Mouse (Mus musculus): ENCODE measurements around the gene Rad9a. TPM values are rescaled to one million over a fixed set of nuclear protein-coding genes. Genes with fewer than 3 reads are reported as not detected.

The Rad9a gene
- polyA plus RNA-seq, 1 experiment from 2014 or later, result 28.9 TPM

DNA sequence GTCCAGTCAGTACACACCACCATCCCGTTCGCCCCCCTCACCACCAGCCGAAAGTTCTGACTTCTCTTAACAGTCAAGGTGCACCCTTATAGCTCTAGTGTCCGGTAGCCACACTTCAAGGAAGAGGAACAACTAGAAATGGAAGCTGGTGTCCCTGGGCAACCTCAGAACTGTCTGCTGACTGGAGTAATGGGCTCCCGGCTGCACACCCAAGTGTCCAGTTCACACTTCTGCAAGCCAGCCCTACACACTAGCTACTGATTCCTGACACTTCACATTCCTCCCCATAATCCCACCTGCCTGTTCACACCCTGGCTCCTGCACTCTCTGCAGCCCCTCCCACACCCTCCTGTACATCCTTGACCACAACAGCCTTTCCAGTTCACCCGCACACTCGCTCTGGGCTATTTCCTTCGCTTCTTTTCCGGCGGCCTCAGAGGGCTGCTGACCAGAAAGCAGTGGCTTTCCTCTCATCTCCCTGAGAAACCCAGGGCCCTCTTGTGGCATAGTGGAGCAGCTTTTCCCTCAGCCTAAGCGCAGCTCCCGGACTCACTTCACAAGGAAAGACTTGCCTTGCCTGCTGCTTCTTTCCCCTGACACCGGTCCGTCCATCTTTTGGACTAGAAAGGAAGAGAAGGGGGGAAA lies 14.7 kb upstream of the Rad9a start:
- H3K4me3 ChIP-seq, result no peak overlapping the region
- H3K36me3 ChIP-seq (ENCODE audit: poor library complexity, severe bottlenecking), result no peaks in the 10 kb centered on the region
- H3K4me1 ChIP-seq, result peaks cover 56% of the 10 kb centered on the region
- ATAC-seq, result no peak
- H3K27me3 ChIP-seq, result peaks cover 59% of the 10 kb centered on the region
- H3K9ac ChIP-seq, result no peak overlapping the region
- WGBS, result 24% methylated on average over 14 of the region's 14 CpGs
- no peak overlapping the region; the same call in 1 of the 2 replicates for H3K4me2 ChIP-seq
- H3K27ac ChIP-seq, result no peak overlapping the region
- no peaks in the 10 kb centered on the region for H3K9me3 ChIP-seq (replicated peaks)

DNA sequence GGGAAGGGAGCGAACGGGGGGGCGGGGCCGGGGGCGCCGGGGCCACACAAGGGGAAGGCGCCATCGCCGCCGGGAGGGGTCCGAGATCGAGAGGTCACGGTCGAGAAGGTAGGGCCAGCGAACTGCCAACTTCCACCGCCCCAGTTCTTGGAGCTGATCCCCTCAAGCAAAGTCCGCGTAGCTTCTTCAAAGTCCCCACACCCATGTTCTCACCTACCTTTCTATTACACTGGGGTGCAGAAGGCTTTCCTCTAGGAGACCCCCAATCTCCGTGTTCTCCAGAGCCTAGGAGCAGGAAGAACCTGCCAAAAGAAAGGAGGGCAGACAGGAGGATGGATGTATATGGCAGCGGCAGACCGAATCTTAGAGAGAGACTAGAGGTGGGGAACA lies 14.0 kb upstream of the Rad9a start:
- H3K4me3 ChIP-seq, result peak overlapping the region; percentile 59
- peaks cover 49% of the 10 kb centered on the region for H3K4me1 ChIP-seq
- peaks cover 62% of the 10 kb centered on the region for H3K27me3 ChIP-seq
- peak overlapping the region; percentile 99 for H3K4me2 ChIP-seq
- no peaks in the 10 kb centered on the region for H3K9me3 ChIP-seq (replicated peaks)
- peak overlapping the region; percentile 77 for H3K9ac ChIP-seq
- ATAC-seq, result no peak
- 1% methylated on average over 13 of the region's 21 CpGs for WGBS
- no peaks in the 10 kb centered on the region for H3K36me3 ChIP-seq (ENCODE audit: poor library complexity, severe bottlenecking)
- no peak overlapping the region for H3K27ac ChIP-seq

DNA sequence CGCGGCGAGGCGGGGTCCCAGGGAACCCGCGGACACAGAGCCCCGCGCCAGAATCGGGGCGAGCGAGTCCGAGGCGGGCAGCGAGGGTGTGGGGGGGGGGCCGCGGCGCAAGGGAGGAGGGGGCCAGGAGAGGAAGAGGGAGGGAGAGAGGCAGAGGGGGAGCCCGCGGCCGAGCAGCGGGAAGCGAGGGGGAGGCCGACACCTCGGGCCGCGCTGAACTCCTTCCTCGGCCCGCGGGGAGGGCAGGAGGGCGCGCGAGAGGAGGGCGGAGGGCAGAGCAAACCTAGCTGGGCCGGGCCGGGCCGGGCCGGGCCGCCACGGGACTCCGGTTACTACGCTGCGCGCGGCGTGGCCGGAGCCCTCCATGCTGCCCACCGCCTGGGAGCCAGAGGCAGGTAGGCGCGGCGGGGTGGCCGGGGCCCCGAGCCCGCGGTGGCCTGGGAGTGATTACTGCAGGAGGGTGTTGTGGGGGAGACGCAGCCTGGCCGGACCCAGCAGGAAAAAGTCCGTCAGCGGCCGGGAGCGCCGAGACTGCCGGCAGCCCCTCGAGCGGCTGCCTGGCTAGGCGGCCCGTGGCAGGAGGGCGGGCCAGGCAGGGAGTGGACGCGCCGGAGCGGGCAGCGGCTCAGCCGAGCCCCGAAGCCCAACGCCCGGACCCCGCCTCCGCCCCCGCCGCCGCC lies 13.4 kb upstream of the Rad9a start:
- Histone ChIP-seq H3K9ac (peak overlapping the region; percentile 77), H3K4me3 (peak overlapping the region; percentile 59), H3K9me3 (replicated peaks) (no peaks in the 10 kb centered on the region), H3K4me2 (peak overlapping the region; percentile 99), H3K36me3 (ENCODE audit: poor library complexity, severe bottlenecking) (no peaks in the 10 kb centered on the region), H3K4me1 (peaks cover 44% of the 10 kb centered on the region), H3K27ac (no peak overlapping the region), H3K27me3 (peaks cover 62% of the 10 kb centered on the region)
- WGBS, result under 1% methylated on average over 42 of the region's 81 CpGs
- peak; percentile 27; the same call in 1 of the 2 replicates for ATAC-seq

DNA sequence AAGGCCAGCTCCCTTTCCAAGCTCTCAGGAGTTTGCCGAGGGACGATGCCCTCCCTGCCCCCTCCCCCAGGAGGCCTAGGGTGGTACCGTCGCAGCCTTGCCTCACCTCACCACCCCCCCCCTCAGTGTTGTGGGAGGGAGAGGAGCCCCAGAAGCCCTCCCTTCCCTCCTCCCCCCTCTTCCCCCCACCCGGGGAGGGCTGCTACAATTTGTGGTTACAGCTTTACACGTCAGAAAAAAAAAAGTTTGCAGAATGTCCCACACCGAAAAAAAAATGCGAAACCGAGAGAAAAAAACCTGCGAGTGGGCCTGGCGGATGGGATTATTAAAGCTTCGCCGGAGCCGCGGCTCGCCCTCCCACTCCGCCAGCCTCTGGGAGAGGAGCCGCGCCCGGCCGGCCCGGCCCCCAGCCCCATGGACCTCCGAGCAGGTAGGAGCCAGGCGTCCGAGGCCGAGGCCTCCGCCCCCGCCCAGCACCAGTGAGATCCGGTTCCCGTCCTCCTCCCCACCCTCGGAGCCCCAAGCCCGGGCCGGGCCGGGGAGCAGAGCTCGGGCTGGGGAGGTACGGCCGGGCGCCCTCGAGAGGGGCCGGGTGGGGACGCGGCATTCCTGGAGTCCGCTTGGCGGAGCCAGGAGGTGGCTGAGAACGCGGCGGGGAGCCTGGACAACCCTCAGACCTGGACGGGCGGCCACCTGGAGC lies 12.8 kb upstream of the Rad9a start, which contains the start of the genes Clcf1 and AC109138.7:
Gene Clcf1, plus strand, starts transcription at position 168 of the 700 bp plus-strand sequence.
Gene AC109138.7, plus strand, starts transcription at position 287 of the 700 bp plus-strand sequence.
- H3K9me3 ChIP-seq (replicated peaks), result no peaks in the 10 kb centered on the region
- H3K36me3 ChIP-seq (ENCODE audit: poor library complexity, severe bottlenecking), result no peaks in the 10 kb centered on the region
- peaks cover 62% of the 10 kb centered on the region for H3K27me3 ChIP-seq
- ATAC-seq, result peak; percentile 60; the same call in 1 of the 2 replicates
- H3K4me2 ChIP-seq, result peak within 1 kb of the TSS; percentile 99
- peaks cover 43% of the 10 kb centered on the region for H3K4me1 ChIP-seq
- WGBS, result under 1% methylated on average over 44 of the region's 49 CpGs
- peak within 1 kb of the TSS; percentile 59 for H3K4me3 ChIP-seq
- peak within 1 kb of the TSS; percentile 77 for H3K9ac ChIP-seq
- no peak within 1 kb of the TSS for H3K27ac ChIP-seq

DNA sequence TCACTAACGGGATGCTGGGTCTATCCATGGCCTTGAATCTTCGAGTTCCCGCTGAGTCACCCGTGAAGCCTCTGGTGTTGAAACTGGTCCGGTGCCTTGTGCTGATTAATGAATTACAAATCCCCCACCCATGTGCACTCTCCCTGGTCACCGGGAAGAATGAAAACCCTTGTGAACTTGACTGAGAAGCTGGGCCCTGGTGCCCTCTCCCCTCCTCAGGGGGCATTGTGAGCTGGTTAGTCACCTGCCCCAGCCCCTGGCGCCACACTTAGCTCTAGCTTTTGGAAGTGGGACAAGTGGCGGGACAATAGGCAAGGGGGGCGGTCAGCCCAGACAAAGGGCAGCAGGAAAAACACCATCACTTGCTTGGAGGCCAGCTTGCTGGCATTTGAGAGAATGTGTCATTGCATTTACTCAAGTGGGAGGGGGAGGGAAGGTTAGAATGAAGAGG lies 12.1 kb upstream of the Rad9a start:
- peak overlapping the region; percentile 77; the same call in 1 of the 2 replicates for H3K9ac ChIP-seq
- peaks cover 62% of the 10 kb centered on the region for H3K27me3 ChIP-seq

DNA sequence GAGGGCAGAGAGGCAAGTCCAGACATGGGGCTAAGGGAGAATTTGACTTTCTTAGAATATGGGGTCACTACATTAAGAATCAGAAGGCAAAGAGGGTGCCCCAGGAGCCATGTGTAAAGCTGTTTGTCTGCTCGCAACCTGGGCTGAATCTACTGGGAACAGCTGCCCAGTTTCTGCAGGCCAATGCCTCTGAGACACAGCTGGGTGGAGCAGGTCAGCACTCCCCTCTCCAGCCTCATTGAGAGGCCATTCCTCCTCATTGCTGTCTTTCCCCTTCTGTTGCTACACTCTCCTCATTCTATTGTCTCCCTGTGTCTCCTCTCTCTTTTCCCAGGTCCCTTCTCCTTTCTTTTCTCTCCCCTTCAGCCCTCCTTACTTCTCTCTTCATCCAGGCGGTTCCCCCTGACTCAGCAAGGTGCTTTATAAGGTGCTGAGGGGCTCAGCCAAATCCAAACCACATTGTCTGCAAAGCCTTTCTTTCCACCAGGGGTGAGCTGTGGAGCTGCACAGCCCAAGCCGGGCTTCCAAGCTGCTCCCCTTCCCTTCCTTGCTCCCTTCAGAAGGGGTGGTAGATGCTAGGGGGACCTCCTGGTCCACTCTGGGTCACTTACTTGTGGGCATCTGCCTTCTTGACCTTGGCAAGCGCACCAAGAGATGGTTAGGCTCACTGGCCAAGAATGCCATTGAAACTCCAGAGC lies 10.6 kb upstream of the Rad9a start:
- Histone ChIP-seq H3K4me2 (no peak overlapping the region), H3K4me1 (peaks cover 40% of the 10 kb centered on the region), H3K4me3 (no peak overlapping the region), H3K27me3 (peaks cover 57% of the 10 kb centered on the region), H3K9ac (no peak overlapping the region), H3K27ac (no peak overlapping the region), H3K9me3 (replicated peaks) (no peaks in the 10 kb centered on the region), H3K36me3 (ENCODE audit: poor library complexity, severe bottlenecking) (no peaks in the 10 kb centered on the region)
- 17% methylated on average over 4 of the region's 4 CpGs for WGBS
- no peak for ATAC-seq

More for the DNA sequence above, 12.1 kb upstream of the Rad9a start:
- H3K36me3 ChIP-seq (ENCODE audit: poor library complexity, severe bottlenecking), result no peaks in the 10 kb centered on the region
- no peak overlapping the region for H3K27ac ChIP-seq
- peaks cover 43% of the 10 kb centered on the region for H3K4me1 ChIP-seq
- no peaks in the 10 kb centered on the region for H3K9me3 ChIP-seq (replicated peaks)
- ATAC-seq, result no peak
- 7% methylated on average over 9 of the region's 9 CpGs for WGBS
- H3K4me3 ChIP-seq, result peak overlapping the region; percentile 59; the same call in 1 of the 2 replicates
- H3K4me2 ChIP-seq, result peak overlapping the region; percentile 99

DNA sequence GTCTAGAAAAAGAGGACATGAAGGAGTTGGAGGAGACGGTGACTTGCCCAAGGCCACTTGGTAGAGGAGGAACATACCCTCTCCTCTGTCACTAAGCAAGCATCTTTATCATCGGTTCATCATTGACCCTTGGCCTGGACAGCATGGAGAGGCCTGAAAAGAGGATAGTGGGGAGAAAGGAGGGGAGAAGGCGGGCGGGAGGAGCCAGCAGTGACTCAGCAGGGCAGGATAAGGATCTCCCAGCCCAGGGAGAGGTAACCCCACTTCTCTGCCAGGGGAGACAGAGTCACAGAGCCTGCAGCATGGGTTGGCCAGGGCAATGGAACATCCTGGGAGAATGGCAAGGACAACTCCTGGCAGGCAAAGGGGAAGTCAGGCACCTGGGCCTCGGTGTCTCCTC lies 7.1 kb upstream of the Rad9a start:
- H3K4me3 ChIP-seq, result no peak overlapping the region
- 82% methylated on average over 5 of the region's 5 CpGs for WGBS
- H3K4me1 ChIP-seq, result peaks cover 16% of the 10 kb centered on the region
- no peaks in the 10 kb centered on the region for H3K36me3 ChIP-seq (ENCODE audit: poor library complexity, severe bottlenecking)
- ATAC-seq, result no peak
- no peak overlapping the region for H3K27ac ChIP-seq
- no peak overlapping the region for H3K9ac ChIP-seq
- no peak overlapping the region for H3K4me2 ChIP-seq
- no peaks in the 10 kb centered on the region for H3K9me3 ChIP-seq (replicated peaks)
- H3K27me3 ChIP-seq, result peaks cover 45% of the 10 kb centered on the region

DNA sequence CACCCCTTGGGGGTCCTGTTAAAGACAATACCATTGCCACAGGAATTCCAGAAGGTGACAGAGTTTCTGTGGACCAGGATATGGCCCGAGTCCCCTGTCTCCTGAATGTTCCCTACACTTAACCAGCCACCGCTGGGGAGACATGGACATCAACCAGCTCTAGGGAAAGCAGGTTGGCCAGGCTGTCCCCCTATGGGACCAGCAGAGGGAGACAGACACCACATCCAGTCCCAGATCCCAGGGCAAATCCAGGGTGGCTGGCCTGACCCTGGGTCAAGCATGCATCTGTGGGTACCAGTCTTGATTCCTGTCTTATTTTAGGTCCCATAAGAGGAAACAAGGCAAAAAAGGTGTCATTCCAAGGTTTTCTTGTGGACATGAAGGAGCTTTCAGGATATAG lies 5.5 kb upstream of the Rad9a start:
- no peak overlapping the region for H3K9ac ChIP-seq
- 10% methylated on average over 2 of the region's 2 CpGs for whole genome bisulfite sequencing
- no peak overlapping the region for H3K4me3 ChIP-seq
- H3K27ac ChIP-seq, result no peak overlapping the region
- H3K27me3 ChIP-seq, result peaks cover 35% of the 10 kb centered on the region
- no peak overlapping the region for H3K4me2 ChIP-seq
- peak; percentile 60; the same call in 1 of the 2 replicates for ATAC-seq
- no peaks in the 10 kb centered on the region for H3K36me3 ChIP-seq (ENCODE audit: poor library complexity, severe bottlenecking)
- H3K4me1 ChIP-seq, result peaks cover 7% of the 10 kb centered on the region
- H3K9me3 ChIP-seq (replicated peaks), result no peaks in the 10 kb centered on the region

DNA sequence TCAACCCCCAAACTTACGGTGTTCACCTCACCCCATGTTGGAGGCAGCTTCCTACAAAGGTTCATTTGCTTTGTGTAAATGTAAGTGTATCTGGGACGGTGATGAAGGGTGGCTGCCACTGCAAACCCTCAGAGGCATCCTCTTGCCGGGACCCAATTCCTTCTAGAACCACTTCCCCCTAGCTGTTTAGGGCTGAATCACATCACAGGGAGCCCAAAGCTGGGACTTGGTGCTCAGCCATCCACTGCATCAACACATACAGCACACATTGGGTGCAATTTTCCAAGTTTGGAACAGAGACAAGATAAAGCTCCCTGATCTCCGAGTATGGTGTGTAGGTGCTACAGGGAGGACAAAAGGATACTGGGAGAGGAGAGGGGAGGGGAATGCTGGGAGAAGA lies 3.4 kb upstream of the Rad9a start:
- Histone ChIP-seq H3K27me3 (peaks cover 24% of the 10 kb centered on the region), H3K27ac (no peak overlapping the region), H3K9ac (no peak overlapping the region), H3K4me1 (peaks cover 23% of the 10 kb centered on the region), H3K36me3 (ENCODE audit: poor library complexity, severe bottlenecking) (0 out of 2 replicates have a peak, but pooled peaks cover 4% of the 10 kb centered on the region), H3K9me3 (replicated peaks) (no peaks in the 10 kb centered on the region), H3K4me3 (no peak overlapping the region), H3K4me2 (no peak overlapping the region)
- no peak for ATAC-seq
- 60% methylated on average over 4 of the region's 4 CpGs for WGBS

DNA sequence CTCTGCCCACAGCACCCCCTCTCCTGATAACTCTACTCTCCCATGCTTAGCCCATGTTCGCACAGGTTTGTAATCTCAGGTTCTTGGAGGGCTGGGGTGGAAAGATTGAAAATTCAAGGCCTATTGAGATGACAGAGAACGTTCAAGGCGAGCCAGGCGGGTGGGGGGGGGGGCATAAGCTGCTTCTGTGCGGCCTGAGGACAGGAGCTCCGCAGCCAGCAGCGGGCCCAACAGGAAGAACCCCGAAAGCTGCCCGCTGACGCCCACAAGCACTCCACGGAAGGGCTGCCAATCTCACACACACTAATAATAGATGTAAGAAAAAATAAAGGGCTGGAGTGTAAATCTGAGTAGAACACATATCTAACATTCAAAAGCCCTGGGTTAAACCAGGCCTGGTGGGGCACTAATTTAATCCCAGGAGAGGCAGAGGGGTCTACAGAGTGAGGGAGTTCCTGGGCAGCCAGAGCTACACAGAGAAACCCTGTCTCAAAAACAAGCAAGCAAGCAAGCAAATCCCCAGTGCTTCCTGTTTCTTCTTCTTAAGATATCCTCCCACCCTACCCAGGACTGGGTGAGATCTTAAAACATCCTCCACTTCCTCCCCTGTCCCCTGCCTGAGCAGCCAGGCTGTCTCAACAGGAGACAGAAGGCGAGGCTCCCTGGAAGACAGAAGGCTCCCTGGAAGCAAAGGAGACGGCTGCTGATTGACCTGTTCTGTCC lies 2.3 kb upstream of the Rad9a start:
- Histone ChIP-seq H3K4me3 (no peak overlapping the region), H3K36me3 (ENCODE audit: poor library complexity, severe bottlenecking) (peaks cover 13% of the 10 kb centered on the region; the same call in 1 of the 2 replicates), H3K4me2 (no peak overlapping the region), H3K9ac (no peak overlapping the region), H3K27me3 (peaks cover 24% of the 10 kb centered on the region), H3K9me3 (replicated peaks) (no peaks in the 10 kb centered on the region), H3K27ac (no peak overlapping the region), H3K4me1 (peaks cover 25% of the 10 kb centered on the region)
- WGBS, result 70% methylated on average over 13 of the region's 13 CpGs
- no peak for ATAC-seq

DNA sequence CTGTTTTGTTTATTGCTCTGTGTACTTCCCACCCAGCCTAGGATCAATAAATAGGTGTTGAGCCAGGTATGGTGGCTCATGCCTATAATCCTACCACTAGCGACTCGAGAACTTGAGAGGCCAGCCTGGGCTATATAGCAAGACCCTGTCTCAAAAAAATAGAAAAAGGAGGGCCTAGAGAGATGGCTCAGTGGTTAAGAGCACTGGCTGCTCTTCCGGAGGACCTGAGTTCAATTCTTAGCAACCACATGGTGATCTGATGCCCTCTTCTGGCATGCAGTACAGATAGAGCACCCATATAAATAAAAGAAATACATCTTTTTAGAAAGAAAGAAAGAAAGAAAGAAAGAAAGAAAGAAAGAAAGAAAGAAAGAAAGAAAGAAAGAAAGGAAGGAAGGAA lies 1.7 kb upstream of the Rad9a start:
- Histone ChIP-seq H3K36me3 (ENCODE audit: poor library complexity, severe bottlenecking) (peaks cover 19% of the 10 kb centered on the region), H3K9me3 (replicated peaks) (no peaks in the 10 kb centered on the region), H3K4me2 (no peak overlapping the region), H3K4me3 (no peak overlapping the region), H3K27me3 (peaks cover 24% of the 10 kb centered on the region), H3K27ac (no peak overlapping the region), H3K4me1 (peaks cover 25% of the 10 kb centered on the region), H3K9ac (no peak overlapping the region)
- ATAC-seq, result no peak
- 60% methylated on average over 3 of the region's 3 CpGs for WGBS
